Mouse (Mus musculus) kidney, adult 2 months (tissue): ENCODE data around the gene Ctu2. TPM values are rescaled to one million over a fixed set of nuclear protein-coding genes. Genes with fewer than 3 reads are reported as not detected.
A peak's percentile ranks its signal among the peaks of the same experiment; 100 is the strongest.

ENCODE experiments used
- DNase-seq: peaks from one replicate; pipeline ENCODE4 v3.0.0; 2021
- H3K27ac ChIP-seq: fragments of 200-500 bp; 2 replicates; pipeline ENCODE4 v1.5.1; 2012; ENCODE audit warnings: low read depth, low read length, control low read depth, inconsistent platforms; ENCODE audit not compliant: insufficient read depth
- H3K27me3 ChIP-seq: fragments of 200-500 bp; replicated peaks from 2 replicates; pipeline ENCODE4 v1.6.1; 2012; ENCODE audit warnings: mild to moderate bottlenecking, moderate library complexity, low read length, inconsistent platforms; ENCODE audit not compliant: control insufficient read depth, insufficient read depth
- H3K36me3 ChIP-seq: fragments of 200-500 bp; 2 replicates; pipeline ENCODE4 v1.6.1; 2012; ENCODE audit warnings: mild to moderate bottlenecking, moderate library complexity, low read length, inconsistent platforms; ENCODE audit not compliant: control insufficient read depth, insufficient read depth
- H3K4me1 ChIP-seq: fragments of 200-500 bp; 2 replicates; pipeline ENCODE4 v1.6.1; 2011; ENCODE audit warnings: low read length; ENCODE audit not compliant: control insufficient read depth, insufficient read depth
- H3K4me3 ChIP-seq: fragments of 200-500 bp; 2 replicates; pipeline ENCODE4 v1.5.1; 2011; ENCODE audit warnings: mild to moderate bottlenecking, low read depth, low read length, control low read depth; ENCODE audit not compliant: insufficient read depth
- CTCF ChIP-seq: fragments of 200-500 bp; conservative IDR thresholded peaks from 2 replicates; pipeline ENCODE4 v1.5.1; 2011; ENCODE audit warnings: low read depth, mild to moderate bottlenecking, control low read depth, low read length, moderate library complexity, mixed read lengths; ENCODE audit not compliant: insufficient read depth, insufficient read length
- POLR2A ChIP-seq: fragments of 200-500 bp; IDR thresholded peaks from one replicate; pipeline ENCODE4 v1.6.1; 2011; ENCODE audit warnings: low read depth, low read length, control low read depth
- WGBS: fragments of 180-500 bp; shearing (Covaris S2); methylation state at CpG from one replicate; pipeline ENCODE4 v1.1.7; 2018; 5-methylcytosine and 5-hydroxymethylcytosine counted together
- polyA plus RNA-seq: library from polyadenylated mRNA; depleted of rRNA; stranded (reverse); fragments of >200 nt; gene quantifications from 2 replicates; pipeline ENCODE4 v1.2.3, GENCODE M21; 2012; rRNA removed

Gene Ctu2
- polyA plus RNA-seq, 1 experiment, result 21.1 TPM

DNA sequence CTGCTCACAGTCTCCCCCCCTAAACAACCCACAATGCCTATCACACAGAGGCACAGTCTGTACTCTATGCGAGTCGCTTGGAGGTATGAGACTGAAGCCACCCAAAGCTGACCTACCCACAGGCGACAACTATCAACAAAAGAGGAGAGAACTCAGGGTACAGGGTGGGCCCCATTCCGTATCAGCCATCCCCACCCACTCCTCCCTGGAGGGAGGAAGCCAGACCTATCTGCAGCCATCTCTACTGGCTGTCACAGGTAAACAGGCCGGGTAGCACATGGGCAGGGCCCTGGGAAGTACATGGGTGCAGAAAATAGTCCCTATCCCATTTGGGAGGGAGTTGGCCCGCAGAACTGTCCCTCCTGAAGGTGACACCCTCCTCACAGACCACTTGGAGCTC lies 49.1 kb downstream of the Ctu2 start:
- no peak for DNase-seq
- Histone ChIP-seq H3K36me3 (no peaks in the 10 kb centered on the region), H3K27me3 (no peaks in the 10 kb centered on the region), H3K4me3 (no peak overlapping the region), H3K27ac (peak overlapping the region; percentile 95), H3K4me1 (peaks cover 57% of the 10 kb centered on the region)
- 73% methylated on average over 6 of the region's 6 CpGs for WGBS
- no peak for TF ChIP-seq CTCF

GRCm38 (mm10) chr8:122526084-122526483 lies 50.1 kb downstream of the Ctu2 start:
- H3K4me1 ChIP-seq, result peaks cover 64% of the 10 kb centered on the region

GRCm38 (mm10) chr8:122526526-122527170 lies 50.7 kb downstream of the Ctu2 start:
- Histone ChIP-seq H3K36me3 (no peaks in the 10 kb centered on the region), H3K4me1 (peaks cover 64% of the 10 kb centered on the region), H3K4me3 (no peak overlapping the region), H3K27me3 (no peaks in the 10 kb centered on the region), H3K27ac (peak overlapping the region; percentile 95)
- WGBS, result 17% methylated on average over 7 of the region's 7 CpGs
- DNase-seq, result peak; percentile 91
- TF ChIP-seq POLR2A (no peak), CTCF (no peak)

More at GRCm38 (mm10) chr8:122526084-122526483, 50.1 kb downstream of the Ctu2 start:
- TF ChIP-seq CTCF (no peak), POLR2A (no peak)
- H3K4me3 ChIP-seq, result no peak overlapping the region
- WGBS, result 21% methylated on average over 3 of the region's 3 CpGs
- H3K27ac ChIP-seq, result peak overlapping the region; percentile 95
- H3K36me3 ChIP-seq, result no peaks in the 10 kb centered on the region
- no peaks in the 10 kb centered on the region for H3K27me3 ChIP-seq
- DNase-seq, result no peak

- DNase-seq, result no peak
- Histone ChIP-seq H3K36me3 (no peaks in the 10 kb centered on the region), H3K27me3 (no peaks in the 10 kb centered on the region), H3K27ac (no peak overlapping the region), H3K4me1 (peaks cover 66% of the 10 kb centered on the region), H3K4me3 (no peak overlapping the region)
- 88% methylated on average over 3 of the region's 3 CpGs for WGBS
- TF ChIP-seq POLR2A, result no peak
- no peak for TF ChIP-seq CTCF
Measured at GRCm38 (mm10) chr8:122527937-122528336, 52.0 kb downstream of the Ctu2 start.

GRCm38 (mm10) chr8:122529159-122529558 lies 53.2 kb downstream of the Ctu2 start:
- Histone ChIP-seq H3K4me3 (no peak overlapping the region), H3K27ac (peak overlapping the region; percentile 46), H3K36me3 (no peaks in the 10 kb centered on the region), H3K27me3 (no peaks in the 10 kb centered on the region), H3K4me1 (peaks cover 61% of the 10 kb centered on the region)
- 58% methylated on average over 4 of the region's 4 CpGs for WGBS
- no peak for TF ChIP-seq POLR2A
- no peak for TF ChIP-seq CTCF
- peak; percentile 94 for DNase-seq

DNA sequence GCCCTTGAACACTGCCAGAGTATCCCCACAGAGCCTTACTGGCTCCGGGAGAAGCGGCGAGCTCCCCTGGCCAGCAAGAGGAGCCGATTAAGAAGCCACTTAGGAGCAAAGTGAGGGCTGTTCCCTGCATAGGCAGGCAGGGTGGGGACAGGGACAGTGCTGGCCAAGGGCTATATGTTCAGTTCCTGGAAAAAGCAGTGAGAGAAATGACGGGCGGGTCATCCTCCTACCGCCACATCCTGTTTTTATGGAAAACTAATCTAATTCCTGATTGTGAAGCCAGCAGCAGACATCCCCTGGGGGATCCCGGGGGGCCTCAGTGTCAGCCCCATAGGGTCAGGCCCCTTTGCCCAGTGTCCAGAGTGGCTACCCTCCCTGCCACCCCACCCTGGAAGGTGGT lies 55.4 kb downstream of the Ctu2 start:
- Histone ChIP-seq H3K4me1 (peaks cover 39% of the 10 kb centered on the region), H3K36me3 (no peaks in the 10 kb centered on the region), H3K4me3 (no peak overlapping the region), H3K27me3 (no peaks in the 10 kb centered on the region), H3K27ac (no peak overlapping the region)
- no peak for DNase-seq
- 67% methylated on average over 8 of the region's 8 CpGs for WGBS
- TF ChIP-seq CTCF (no peak), POLR2A (no peak)

Other genes starting within 250 kb of the Ctu2 start
- 9.7 and 11.8 TPM in 2 replicates for gene Zfpm1, start 194.0 kb upstream of the Ctu2 start, polyA plus RNA-seq
- gene Trhr2, start 115.4 kb upstream of the Ctu2 start, polyA plus RNA-seq, result 0.05 TPM in 1 of 2 replicates, not detected in the other
- gene Zc3h18, start 99.5 kb upstream of the Ctu2 start, polyA plus RNA-seq, result 23.3 and 24.1 TPM in 2 replicates
- 0.11 TPM in 1 of 2 replicates, not detected in the other for gene Il17c, start 54.1 kb upstream of the Ctu2 start, polyA plus RNA-seq
- gene Cyba, start 43.2 kb upstream of the Ctu2 start, polyA plus RNA-seq, result 1,266 and 1,342 TPM in 2 replicates
- gene Mvd, start 32.7 kb upstream of the Ctu2 start, polyA plus RNA-seq, result 68.7 and 77.3 TPM in 2 replicates
- 1.6 and 1.7 TPM in 2 replicates for gene Snai3, start 15.4 kb upstream of the Ctu2 start, polyA plus RNA-seq
- 64.4 and 64.5 TPM in 2 replicates for gene Rnf166, start 79 bp upstream of the Ctu2 start, polyA plus RNA-seq
- 102 and 121 TPM in 2 replicates for gene Piezo1, start 75.2 kb downstream of the Ctu2 start, polyA plus RNA-seq
- gene Cdt1, start 91.9 kb downstream of the Ctu2 start, polyA plus RNA-seq, result 7.1 and 8.6 TPM in 2 replicates
- gene Aprt, start 100.8 kb downstream of the Ctu2 start, polyA plus RNA-seq, result 177 and 190 TPM in 2 replicates
- gene Galns, start 135.3 kb downstream of the Ctu2 start, polyA plus RNA-seq, result 36.2 and 44.5 TPM in 2 replicates
- gene Trappc2l, start 135.5 kb downstream of the Ctu2 start, polyA plus RNA-seq, result 258 and 302 TPM in 2 replicates
- gene Pabpn1l, start 146.6 kb downstream of the Ctu2 start, polyA plus RNA-seq, result 0.11 TPM in 2 replicates
- 5.5 and 6.7 TPM in 2 replicates for gene Cbfa2t3, start 223.0 kb downstream of the Ctu2 start, polyA plus RNA-seq